Mouse (Mus musculus): ENCODE data around the gene Senp1. TPM values are rescaled to one million over a fixed set of nuclear protein-coding genes. Genes with fewer than 3 reads are reported as not detected.

Gene Senp1
- total and polyA plus RNA-seq, 2 experiments: 3.7 to 4.4 TPM

GRCm38 (mm10) chr15:98012810-98013209 is 80.7 kb downstream of the Senp1 start:
- no peak overlapping the region for H3K4me3 ChIP-seq (ENCODE audit: insufficient read depth, low read depth, low read length)
- no peaks in the 10 kb centered on the region for H3K36me3 ChIP-seq (ENCODE audit: control insufficient read depth, insufficient read depth, low read length)
- WGBS: 50% methylated on average over 6 of the region's 6 CpGs
- 0 out of 2 replicates have a peak, but pooled peaks cover 3% of the 10 kb centered on the region for H3K27me3 ChIP-seq (ENCODE audit: control insufficient read depth, insufficient read depth, low read length)
- H3K9ac ChIP-seq (ENCODE audit: low read depth, low read length): no peak overlapping the region
- H3K79me2 ChIP-seq (ENCODE audit: control insufficient read depth, insufficient read depth, low read length): no peaks in the 10 kb centered on the region
- no peak for TF ChIP-seq POLR2A (IDR thresholded peaks at IDR 0.05; ENCODE audit: extremely low read depth, insufficient read depth, low read length)
- no peak for TF ChIP-seq CTCF (IDR thresholded peaks at IDR 0.05; ENCODE audit: low read depth, low read length)
- no peaks in the 10 kb centered on the region for H3K4me1 ChIP-seq (ENCODE audit: control insufficient read depth, insufficient read depth, low read length)
- DNase-seq (ENCODE audit: extremely low read depth, low read depth, low spot score): no peak
- no peak overlapping the region for H3K27ac ChIP-seq (replicated peaks; ENCODE audit: insufficient read depth, low read depth, low read length)

- Histone ChIP-seq H3K27me3 (ENCODE audit: control insufficient read depth, insufficient read depth, low read length) (peaks cover 26% of the 10 kb centered on the region), H3K36me3 (ENCODE audit: control insufficient read depth, insufficient read depth, low read length) (no peaks in the 10 kb centered on the region), H3K4me3 (ENCODE audit: insufficient read depth, low read depth, low read length) (no peak overlapping the region), H3K9ac (ENCODE audit: low read depth, low read length) (no peak overlapping the region), H3K79me2 (ENCODE audit: control insufficient read depth, insufficient read depth, low read length) (no peaks in the 10 kb centered on the region), H3K27ac (replicated peaks; ENCODE audit: insufficient read depth, low read depth, low read length) (no peak overlapping the region), H3K4me1 (ENCODE audit: control insufficient read depth, insufficient read depth, low read length) (no peaks in the 10 kb centered on the region)
- TF ChIP-seq POLR2A (IDR thresholded peaks at IDR 0.05; ENCODE audit: extremely low read depth, insufficient read depth, low read length) (no peak), CTCF (IDR thresholded peaks at IDR 0.05; ENCODE audit: low read depth, low read length) (no peak)
- WGBS: 10% methylated on average over 11 of the region's 11 CpGs
- no peak for DNase-seq (ENCODE audit: extremely low read depth, low read depth, low spot score)
Observed at GRCm38 (mm10) chr15:98005181-98005580, 88.4 kb downstream of the Senp1 start.

- Histone ChIP-seq H3K9ac (ENCODE audit: low read depth, low read length) (no peak overlapping the region), H3K4me3 (ENCODE audit: insufficient read depth, low read depth, low read length) (no peak overlapping the region), H3K4me1 (ENCODE audit: control insufficient read depth, insufficient read depth, low read length) (no peaks in the 10 kb centered on the region), H3K36me3 (ENCODE audit: control insufficient read depth, insufficient read depth, low read length) (no peaks in the 10 kb centered on the region), H3K27me3 (ENCODE audit: control insufficient read depth, insufficient read depth, low read length) (peaks cover 26% of the 10 kb centered on the region), H3K27ac (replicated peaks; ENCODE audit: insufficient read depth, low read depth, low read length) (no peak overlapping the region), H3K79me2 (ENCODE audit: control insufficient read depth, insufficient read depth, low read length) (no peaks in the 10 kb centered on the region)
- WGBS: 5% methylated on average over 19 of the region's 19 CpGs
- TF ChIP-seq POLR2A (IDR thresholded peaks at IDR 0.05; ENCODE audit: extremely low read depth, insufficient read depth, low read length): no peak
- TF ChIP-seq CTCF (IDR thresholded peaks at IDR 0.05; ENCODE audit: low read depth, low read length): no peak
- no peak for DNase-seq (ENCODE audit: extremely low read depth, low read depth, low spot score)
Observed at GRCm38 (mm10) chr15:98004740-98005159, 88.8 kb downstream of the Senp1 start.

GRCm38 (mm10) chr15:98003822-98004739 is 89.5 kb downstream of the Senp1 start, which contains the start of gene Col2a1:
TSS of gene Col2a1 (minus strand) at chr15:98004695.
- H3K4me1 ChIP-seq (ENCODE audit: control insufficient read depth, insufficient read depth, low read length): no peaks in the 10 kb centered on the region
- H3K27ac ChIP-seq (replicated peaks; ENCODE audit: insufficient read depth, low read depth, low read length): no peak within 1 kb of the TSS
- H3K9ac ChIP-seq (ENCODE audit: low read depth, low read length): no peak within 1 kb of the TSS
- under 1% methylated on average over 59 of the region's 59 CpGs for WGBS
- no peaks in the 10 kb centered on the region for H3K79me2 ChIP-seq (ENCODE audit: control insufficient read depth, insufficient read depth, low read length)
- H3K27me3 ChIP-seq (ENCODE audit: control insufficient read depth, insufficient read depth, low read length): peaks cover 32% of the 10 kb centered on the region
- DNase-seq (ENCODE audit: extremely low read depth, low read depth, low spot score): no peak
- H3K36me3 ChIP-seq (ENCODE audit: control insufficient read depth, insufficient read depth, low read length): no peaks in the 10 kb centered on the region
- H3K4me3 ChIP-seq (ENCODE audit: insufficient read depth, low read depth, low read length): no peak within 1 kb of the TSS
- TF ChIP-seq CTCF (IDR thresholded peaks at IDR 0.05; ENCODE audit: low read depth, low read length) (no peak), POLR2A (IDR thresholded peaks at IDR 0.05; ENCODE audit: extremely low read depth, insufficient read depth, low read length) (no peak)

- Histone ChIP-seq H3K27me3 (ENCODE audit: control insufficient read depth, insufficient read depth, low read length) (peaks cover 36% of the 10 kb centered on the region), H3K36me3 (ENCODE audit: control insufficient read depth, insufficient read depth, low read length) (no peaks in the 10 kb centered on the region), H3K4me1 (ENCODE audit: control insufficient read depth, insufficient read depth, low read length) (no peaks in the 10 kb centered on the region), H3K27ac (replicated peaks; ENCODE audit: insufficient read depth, low read depth, low read length) (no peak overlapping the region), H3K4me3 (ENCODE audit: insufficient read depth, low read depth, low read length) (no peak overlapping the region), H3K79me2 (ENCODE audit: control insufficient read depth, insufficient read depth, low read length) (no peaks in the 10 kb centered on the region), H3K9ac (ENCODE audit: low read depth, low read length) (no peak overlapping the region)
- 1% methylated on average over 42 of the region's 42 CpGs for WGBS
- TF ChIP-seq CTCF (IDR thresholded peaks at IDR 0.05; ENCODE audit: low read depth, low read length): no peak
- TF ChIP-seq POLR2A (IDR thresholded peaks at IDR 0.05; ENCODE audit: extremely low read depth, insufficient read depth, low read length): no peak
- no peak for DNase-seq (ENCODE audit: extremely low read depth, low read depth, low spot score)
Observed at GRCm38 (mm10) chr15:98002991-98003821, 90.3 kb downstream of the Senp1 start.

All from liver, adult 2 months (tissue).